Mouse (Mus musculus): ENCODE results near the gene S1pr4.

- TF ChIP-seq POLR2A (IDR thresholded peaks at IDR 0.05; ENCODE audit: insufficient read depth, low read depth, low read length): no peak
- TF ChIP-seq EP300 (IDR thresholded peaks at IDR 0.05; ENCODE audit: insufficient read depth, low read depth, low read length): no peak
These were observed 14.9 kb downstream of the S1pr4 start for GRCm38 (mm10) chr10:81485060-81485449.
